Comparison of ENCODE assay signal across 1 mouse cellular context in the genomic region with DNA sequence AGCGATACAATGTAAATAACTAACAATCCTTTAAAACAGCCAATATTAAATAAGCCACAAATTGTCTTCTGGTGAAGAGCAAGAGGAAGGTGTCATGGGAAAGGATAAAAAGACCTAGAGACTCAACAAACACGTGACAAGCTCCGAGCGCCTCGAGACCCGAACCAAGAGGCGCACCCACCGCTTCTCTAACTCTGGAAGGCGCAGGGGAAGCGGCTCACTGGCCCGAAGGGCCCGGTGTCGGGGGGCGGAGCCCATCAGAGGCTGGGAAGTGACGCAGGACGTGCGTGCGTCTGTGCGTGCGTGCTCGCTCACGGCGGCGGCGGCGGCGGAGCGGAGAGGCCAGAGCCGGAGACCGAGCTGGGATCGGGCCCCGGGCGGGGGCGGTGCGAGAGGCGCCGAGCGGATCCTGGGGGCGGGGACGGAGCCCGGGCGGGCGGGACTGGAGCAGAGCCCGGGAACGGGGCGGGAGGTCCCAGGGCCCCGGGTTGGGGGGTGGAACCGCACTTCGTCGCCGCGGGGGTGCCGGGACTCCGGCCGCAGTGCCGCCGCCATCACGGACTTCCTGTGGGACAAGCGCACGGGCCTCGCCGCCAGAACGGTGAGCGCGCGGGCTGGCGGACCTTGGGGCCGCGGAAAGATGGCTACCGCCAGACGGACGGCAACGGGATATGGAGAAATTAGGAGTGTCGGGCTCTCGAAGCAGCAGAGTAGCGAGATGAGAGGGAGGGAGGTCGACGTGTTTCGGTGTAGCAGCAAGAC.
A peak's percentile ranks its signal among the peaks of the same experiment; 100 is the strongest.
TF ChIP-seq lines count a peak whose summit lies in the region.

A gene (plus strand): TSS at position 290 of the 762 bp plus-strand sequence.

TF ChIP-seq in CH12.LX, 34 proteins besides CTCF, POLR2A, EP300 and RAD21 (continued from another document):
- no peak for TF ChIP-seq JUN (IDR thresholded peaks at IDR 0.05; ENCODE audit: insufficient read depth, low read depth, low read length)
- peak; percentile 67; the same call in 1 of the 2 replicates for TF ChIP-seq MAZ (IDR thresholded peaks at IDR 0.05; ENCODE audit: low read depth, low read length)
- TF ChIP-seq ZKSCAN1 (IDR thresholded peaks at IDR 0.05; ENCODE audit: borderline replicate concordance, low read depth, low read length), result no peak
- peak; percentile 50; the same call in 1 of the 2 replicates for TF ChIP-seq USF2 (conservative IDR thresholded peaks at IDR 0.05; ENCODE audit: low read depth, low read length)
- no peak for TF ChIP-seq ETS1 (conservative IDR thresholded peaks at IDR 0.05; ENCODE audit: low read depth, low read length)
- TF ChIP-seq JUND (conservative IDR thresholded peaks at IDR 0.05; ENCODE audit: low read depth, low read length), result no peak
- no peak; the same call in 1 of the 2 replicates for TF ChIP-seq RCOR1 (conservative IDR thresholded peaks at IDR 0.05; ENCODE audit: low read depth, low read length)
- TF ChIP-seq PAX5 (IDR thresholded peaks at IDR 0.05; ENCODE audit: low read length), result no peak
- TF ChIP-seq MAFK (IDR thresholded peaks at IDR 0.05; ENCODE audit: insufficient replicate concordance, low read length), result no peak
- TF ChIP-seq POLR2AphosphoS2 (IDR thresholded peaks at IDR 0.05; ENCODE audit: low read depth, low read length), result peak; percentile 89
- TF ChIP-seq KAT2A (IDR thresholded peaks at IDR 0.05; ENCODE audit: insufficient replicate concordance, low read length), result 0 out of 2 replicates have a peak, but pooled peaks have one; percentile 66
- TF ChIP-seq ELF1 (IDR thresholded peaks at IDR 0.05; ENCODE audit: low read depth, low read length), result peak; percentile 47; the same call in 1 of the 2 replicates
- TF ChIP-seq TCF12 (IDR thresholded peaks at IDR 0.05; ENCODE audit: low read depth, low read length), result peak; percentile 86
- TF ChIP-seq MYC (IDR thresholded peaks at IDR 0.05; ENCODE audit: low read depth, low read length), result 0 out of 2 replicates have a peak, but pooled peaks have one; percentile 24
- TF ChIP-seq ZMIZ1 (IDR thresholded peaks at IDR 0.05; ENCODE audit: low read depth, low read length), result peak; percentile 85
- no peak for TF ChIP-seq MEF2A (IDR thresholded peaks at IDR 0.05; ENCODE audit: borderline replicate concordance, low read depth, low read length)
- TF ChIP-seq BHLHE40 (IDR thresholded peaks at IDR 0.05; ENCODE audit: low read depth, low read length), result peak; percentile 83
- TF ChIP-seq NRF1 (IDR thresholded peaks at IDR 0.05; ENCODE audit: low read depth, low read length), result peak; percentile 67
- peak; percentile 83 for TF ChIP-seq MAX (IDR thresholded peaks at IDR 0.05; ENCODE audit: low read length)
- TF ChIP-seq E2F4 (IDR thresholded peaks at IDR 0.05; ENCODE audit: insufficient replicate concordance, low read depth, low read length), result no peak
- TF ChIP-seq TBP (conservative IDR thresholded peaks at IDR 0.05; ENCODE audit: low read depth, low read length), result peak; percentile 79
- no peak for TF ChIP-seq SMC3 (IDR thresholded peaks at IDR 0.05; ENCODE audit: low read depth, low read length)
- TF ChIP-seq CHD2 (IDR thresholded peaks at IDR 0.05; ENCODE audit: low read length), result no peak
- peak; percentile 81 for TF ChIP-seq SIN3A (IDR thresholded peaks at IDR 0.05; ENCODE audit: low read length)
- TF ChIP-seq IRF4 (IDR thresholded peaks at IDR 0.05; ENCODE audit: low read depth, low read length), result no peak; the same call in none of the 2 replicates
- TF ChIP-seq MXI1 (IDR thresholded peaks at IDR 0.05; ENCODE audit: low read depth, low read length), result peak; percentile 90
- TF ChIP-seq USF1 (IDR thresholded peaks at IDR 0.05; ENCODE audit: low read depth, low read length), result peak; percentile 56
